Mouse (Mus musculus): ENCODE measurements around the gene Vsx1.

The Vsx1 gene

DNA sequence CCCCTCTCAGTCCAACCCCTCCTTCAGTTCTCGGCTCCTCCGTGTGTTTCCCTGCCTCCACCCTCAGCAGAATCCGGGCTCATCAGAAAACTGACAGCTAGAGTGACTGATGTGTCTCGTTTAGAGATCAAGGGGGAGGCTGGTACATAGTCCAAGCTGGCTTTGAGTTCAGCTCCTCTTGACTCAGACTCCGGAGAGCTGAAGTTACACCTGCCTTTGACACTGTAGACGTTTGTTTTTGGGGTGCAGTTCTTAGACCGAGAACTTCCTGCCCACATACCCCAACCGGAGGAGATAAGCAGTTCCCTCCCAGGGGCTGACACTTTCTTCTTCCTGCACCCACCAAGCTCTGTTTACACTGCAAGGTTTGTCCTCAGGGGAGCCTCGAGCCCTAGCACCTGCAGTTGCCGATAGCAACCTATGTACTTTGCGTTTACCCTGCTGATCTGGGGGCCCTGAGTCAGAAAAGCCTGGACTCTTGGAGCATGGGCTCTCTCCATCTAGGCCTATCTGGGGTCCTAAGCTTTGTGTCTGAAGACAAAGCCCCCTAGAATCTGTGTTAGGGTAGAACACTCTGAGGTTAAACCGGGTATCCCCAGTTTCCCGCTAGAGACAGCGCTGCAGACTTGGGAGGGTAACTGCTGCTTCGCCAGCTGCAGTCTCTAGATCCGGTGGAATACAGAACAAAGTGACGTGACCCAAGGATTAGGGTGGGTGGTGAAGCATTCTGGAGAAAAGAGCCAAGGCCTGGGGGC lies 21.9 kb downstream of the Vsx1 start:
- peak; percentile 48 for DNase-seq

DNA sequence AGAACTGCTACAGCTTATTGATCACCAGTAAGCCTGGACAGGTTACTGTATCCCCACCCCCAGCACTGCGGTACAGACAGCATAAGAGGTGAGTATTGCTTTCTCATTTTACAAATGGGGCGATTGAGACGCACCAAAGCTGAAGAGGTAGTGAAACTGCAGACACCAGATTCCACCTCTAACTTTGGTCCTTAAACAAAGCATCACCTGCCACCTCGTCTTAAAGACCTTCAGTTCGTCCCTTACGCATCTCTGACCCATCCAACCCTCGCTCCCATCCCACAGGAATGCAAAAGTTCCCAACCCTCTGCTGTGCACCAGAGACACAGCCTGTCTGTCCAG lies 22.5 kb downstream of the Vsx1 start:
- DNase-seq = no peak

DNA sequence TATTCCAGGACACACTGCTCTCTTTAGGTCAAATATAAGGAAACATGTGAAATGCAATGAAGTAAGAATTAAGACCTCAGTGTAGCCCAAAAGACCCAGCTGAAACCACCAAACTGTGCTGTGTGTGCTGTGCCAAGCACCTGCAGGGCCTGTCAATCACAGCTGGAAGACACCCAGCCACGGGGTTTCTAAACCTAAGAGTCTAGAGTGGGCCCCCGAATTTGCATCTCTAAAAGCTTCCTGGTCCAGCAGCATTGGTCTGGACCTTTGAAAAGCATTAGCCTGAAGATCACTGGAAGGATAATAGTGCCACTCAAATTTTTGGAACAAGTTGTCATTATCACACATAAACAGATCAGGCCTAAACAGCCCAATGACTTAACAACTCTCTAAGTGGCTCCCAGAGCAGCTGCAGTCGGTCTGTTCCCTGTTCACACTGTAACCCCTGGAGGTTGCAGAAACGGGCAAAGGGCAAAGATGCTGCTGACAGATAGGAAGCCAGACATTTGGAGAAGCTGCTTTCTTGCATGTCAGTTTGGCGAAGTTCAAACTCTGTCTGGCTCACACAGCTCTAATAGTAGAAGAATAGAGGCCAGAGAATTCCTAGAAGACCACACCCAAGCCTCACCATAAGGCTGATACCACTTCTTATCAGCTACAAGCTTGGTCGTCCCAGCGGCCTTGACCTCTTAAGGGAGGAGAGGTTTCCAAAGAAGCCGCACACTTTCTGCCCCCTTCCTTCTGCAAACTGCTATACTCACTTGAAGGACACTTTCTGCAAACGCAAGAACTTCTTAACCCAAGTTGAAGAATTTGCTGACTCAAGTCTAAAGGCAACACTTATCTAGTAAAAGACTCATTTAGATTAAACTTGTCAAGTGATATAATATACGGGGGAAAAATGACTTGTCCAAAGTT lies 23.4 kb downstream of the Vsx1 start:
- peak; percentile 64 for DNase-seq

DNA sequence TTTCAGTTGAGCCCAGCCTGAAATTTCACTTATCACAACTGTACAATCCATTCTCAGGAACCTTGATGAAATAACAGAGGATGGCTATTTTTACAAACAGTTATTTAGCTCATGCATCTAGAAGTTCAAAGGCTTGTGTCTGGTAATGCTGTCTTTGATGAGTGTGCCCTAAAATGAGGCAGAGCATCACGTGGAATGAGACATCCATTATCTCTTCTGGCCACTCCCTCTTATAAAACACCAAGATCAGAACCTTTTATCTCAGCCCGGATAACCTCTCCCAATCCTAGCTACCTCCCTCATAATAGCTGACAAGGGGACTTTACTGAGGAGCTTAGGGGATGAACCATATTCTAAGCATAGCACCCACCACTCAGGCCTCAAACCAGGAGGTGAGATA lies 24.2 kb downstream of the Vsx1 start:
- DNase-seq = no peak

DNA sequence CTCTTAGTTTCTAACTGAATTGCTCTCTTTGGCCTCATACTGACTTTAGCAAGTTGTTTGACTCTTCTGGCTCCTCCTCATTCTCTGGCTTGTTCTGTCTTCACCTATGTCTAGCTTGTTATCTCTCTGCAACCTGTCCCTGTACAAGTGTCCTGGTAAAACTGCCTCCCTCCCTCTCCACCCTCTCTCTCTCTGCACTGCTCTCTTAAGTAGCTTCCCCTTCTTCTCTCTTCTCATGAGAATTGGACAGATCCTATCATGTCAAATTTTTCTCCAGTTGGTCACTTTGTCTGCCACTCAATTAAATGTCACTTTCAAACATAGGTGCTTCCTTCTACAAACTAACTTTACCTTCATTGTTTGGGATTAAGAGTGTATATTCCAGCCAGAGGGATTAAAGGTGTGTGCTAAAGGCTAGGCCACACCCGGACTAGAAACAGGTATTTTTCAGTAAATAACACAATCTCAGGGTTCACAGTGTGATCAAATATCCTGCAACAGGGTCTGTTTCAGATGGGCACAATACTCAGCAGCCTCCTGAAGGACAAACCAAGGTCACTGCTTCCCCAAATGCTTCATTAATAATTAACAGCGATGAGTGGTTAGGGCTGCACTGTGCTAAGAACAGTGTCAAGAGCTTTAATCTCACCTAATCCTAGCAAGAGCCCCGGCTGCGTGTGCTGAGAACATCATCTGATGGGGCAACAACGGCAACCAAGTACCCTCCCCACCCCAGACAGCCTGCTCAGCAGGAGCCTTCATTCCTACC lies 24.8 kb downstream of the Vsx1 start:
- DNase-seq = peak; percentile 55

DNA sequence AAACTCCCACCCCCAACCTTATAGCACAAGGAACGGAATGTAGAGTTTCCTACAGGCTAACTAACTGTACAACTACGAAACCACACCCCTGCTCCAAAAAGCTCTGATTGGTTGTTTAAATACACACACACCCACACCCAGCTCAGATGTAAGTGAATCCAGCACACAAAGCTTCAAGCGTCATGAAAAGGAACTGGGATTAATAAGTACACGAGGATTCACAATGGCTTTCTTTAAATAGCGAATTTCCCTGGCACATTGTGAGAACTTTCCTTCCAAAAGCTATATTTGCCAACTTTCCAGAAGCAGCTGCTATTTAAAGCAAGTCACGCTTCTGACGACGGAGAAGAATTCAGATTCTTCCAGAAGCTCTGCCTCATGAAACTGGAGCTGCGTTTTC lies 25.9 kb downstream of the Vsx1 start:
- no peak for DNase-seq

DNA sequence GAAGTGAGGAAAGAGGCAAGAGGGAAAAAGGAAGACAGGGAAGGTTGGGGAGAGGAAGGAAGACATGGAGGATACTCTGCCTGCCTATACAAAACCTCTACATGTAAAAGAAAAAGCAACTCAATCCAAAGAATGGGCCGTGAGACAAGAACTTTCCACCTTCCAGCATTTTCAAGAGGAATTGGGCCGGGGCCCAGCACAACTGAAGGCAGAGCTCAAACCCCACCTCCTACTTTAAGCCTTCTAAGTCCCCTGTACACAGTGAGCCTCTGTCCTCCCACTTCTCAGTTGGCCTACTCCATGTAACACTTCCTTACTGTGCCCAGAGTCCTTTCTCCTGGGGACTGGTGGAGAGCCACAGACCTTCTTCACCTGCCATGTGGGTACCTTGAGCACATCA lies 27.2 kb downstream of the Vsx1 start:
- no peak for DNase-seq

DNA sequence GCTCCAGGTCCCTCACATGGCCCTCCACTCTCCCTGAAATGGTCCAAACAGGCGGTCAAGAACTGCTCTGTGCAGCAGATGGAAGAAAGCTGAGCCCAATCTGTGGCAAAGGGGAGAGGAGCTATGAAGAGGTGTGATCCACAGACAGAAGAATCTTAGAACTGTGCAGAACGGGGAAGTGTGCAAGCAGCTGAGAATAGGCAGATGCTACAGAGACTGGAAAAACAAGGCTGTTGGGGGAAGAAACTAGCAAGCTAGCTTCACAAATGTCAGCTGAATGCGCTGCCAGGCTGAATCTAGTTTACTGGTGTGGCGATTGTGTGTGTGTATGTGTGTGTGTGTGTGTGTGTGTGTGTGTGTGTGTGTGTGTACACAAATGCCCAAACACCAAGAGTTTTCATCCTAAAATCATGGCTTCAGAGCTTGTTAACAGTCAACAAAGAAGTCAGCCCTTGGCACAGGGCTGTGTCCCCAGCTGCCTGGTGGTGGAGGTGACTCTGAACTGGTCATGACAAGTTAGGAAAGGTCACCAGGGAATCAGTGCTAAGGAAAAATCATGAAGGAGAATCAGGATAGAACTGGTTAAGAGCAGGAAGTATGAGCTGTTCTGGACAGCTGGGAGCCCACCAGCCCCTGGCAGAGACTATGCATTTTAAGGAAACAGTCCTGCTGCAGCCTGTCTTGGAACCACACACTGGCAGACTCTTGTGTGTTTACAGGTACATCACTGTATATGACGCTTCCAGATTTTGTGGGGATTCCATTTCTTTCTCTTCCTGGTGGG lies 28.3 kb downstream of the Vsx1 start:
- peak; percentile 45 for DNase-seq

DNA sequence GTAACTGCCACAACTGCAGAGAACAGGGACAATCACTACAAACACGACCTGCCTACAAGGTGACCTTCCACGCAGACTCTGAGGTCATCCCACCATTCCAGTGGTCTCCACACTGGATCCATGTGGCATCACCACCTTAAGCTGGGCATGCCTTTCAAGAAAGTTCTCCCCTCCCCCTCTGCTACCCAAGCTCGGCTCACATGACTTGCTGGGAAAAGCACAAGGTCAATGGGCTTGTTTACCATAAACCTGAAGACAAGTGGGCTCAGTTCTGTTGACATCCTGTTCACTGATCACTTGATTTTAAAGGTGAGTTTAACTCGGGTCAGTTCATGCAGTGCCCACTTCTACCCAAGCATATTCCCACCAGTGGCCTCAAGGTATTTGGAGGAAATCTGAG lies 29.1 kb downstream of the Vsx1 start:
- DNase-seq = no peak

DNA sequence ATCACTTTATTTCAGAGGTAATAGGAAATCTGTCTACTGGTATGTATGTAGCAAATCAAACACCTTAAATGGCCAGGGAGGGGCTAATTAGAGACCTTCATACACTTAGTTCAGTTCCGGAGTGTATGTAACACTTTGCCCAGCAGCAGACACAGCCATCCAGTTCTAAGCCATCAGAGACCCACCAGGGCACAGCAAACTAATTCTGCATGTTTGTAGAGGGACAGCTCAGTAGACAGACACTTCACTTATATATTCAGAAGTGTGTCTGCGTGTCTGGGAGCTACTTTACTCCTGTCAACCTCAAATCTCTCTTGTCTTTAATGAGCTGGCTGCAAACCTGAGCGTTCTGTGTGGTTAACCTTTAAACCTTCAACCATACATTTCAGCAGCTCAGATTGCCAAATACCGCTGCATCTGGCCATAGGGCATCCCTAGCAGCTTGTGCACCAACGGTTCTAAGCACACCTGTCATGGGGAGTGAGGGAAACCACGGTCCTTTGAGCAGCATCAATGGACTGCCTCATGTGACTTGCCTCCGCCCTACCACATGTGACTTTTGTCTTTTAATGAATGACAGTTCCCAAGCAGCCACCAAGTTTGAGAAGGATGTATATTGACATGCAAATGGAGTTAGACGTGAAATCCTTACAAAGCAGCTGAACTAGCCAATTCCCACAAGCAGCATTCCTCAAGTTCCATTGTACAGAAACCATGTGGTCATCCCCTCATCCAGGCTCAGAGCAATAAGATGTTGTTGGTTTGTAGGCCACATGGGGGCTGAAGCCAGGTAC lies 32.0 kb downstream of the Vsx1 start:
- no peak for DNase-seq

DNA sequence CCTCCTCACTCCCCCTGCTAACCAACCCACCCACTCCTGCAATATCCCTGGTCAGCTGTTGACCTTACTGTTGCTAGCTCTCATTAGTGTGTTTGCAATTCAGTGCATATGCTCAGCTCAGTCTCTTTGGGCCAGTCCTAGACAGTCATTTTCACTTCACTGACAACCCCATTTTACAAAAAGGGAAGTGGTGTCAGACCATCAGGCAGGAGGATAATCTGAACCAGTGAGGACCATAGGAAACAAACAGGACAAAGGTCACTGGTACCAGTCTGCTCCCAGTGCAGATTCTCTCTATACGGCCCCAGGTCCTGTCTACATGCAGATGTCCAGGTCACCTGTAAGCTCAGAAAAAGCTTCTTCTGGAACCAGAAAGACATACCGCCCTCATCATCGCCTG lies 33.0 kb downstream of the Vsx1 start:
- no peak for DNase-seq

DNA sequence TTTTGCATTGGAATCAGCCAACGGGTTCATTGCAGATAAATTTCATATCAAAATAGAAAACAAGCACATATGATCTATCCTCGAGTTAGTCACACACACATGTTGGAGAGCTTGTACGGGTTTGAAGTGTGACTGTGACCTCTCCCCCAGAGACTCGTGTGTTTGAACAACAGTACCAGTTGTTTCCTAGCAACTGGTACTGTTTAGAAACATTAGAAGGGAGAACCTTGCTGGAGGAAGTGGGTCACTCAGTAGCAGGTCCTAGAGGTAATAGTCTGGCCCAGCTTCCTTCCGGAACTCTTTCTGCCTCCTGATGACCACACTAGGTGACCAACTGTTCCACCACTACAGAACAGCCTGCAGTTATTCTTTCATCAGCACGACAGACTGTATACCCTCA lies 33.9 kb downstream of the Vsx1 start:
- DNase-seq = no peak

DNA sequence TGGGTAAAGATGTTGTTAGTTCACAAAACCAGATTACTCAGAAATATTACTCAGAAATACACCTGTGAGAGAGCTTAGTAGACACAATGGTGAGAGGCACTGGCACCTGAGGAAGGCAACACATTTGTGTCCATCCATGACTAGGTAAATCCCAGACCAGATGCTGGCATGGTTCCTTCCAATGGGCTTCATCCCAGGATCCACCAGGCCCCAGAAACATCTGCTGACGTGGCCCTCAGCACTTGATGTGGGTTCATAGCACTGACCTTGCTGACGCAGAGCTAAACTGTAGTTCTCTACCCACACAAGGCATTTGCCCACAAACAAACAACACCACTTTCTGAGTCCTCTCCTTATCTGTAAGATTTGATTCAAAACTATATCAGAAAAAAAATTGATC lies 34.3 kb downstream of the Vsx1 start:
- peak; percentile 50 for DNase-seq

DNA sequence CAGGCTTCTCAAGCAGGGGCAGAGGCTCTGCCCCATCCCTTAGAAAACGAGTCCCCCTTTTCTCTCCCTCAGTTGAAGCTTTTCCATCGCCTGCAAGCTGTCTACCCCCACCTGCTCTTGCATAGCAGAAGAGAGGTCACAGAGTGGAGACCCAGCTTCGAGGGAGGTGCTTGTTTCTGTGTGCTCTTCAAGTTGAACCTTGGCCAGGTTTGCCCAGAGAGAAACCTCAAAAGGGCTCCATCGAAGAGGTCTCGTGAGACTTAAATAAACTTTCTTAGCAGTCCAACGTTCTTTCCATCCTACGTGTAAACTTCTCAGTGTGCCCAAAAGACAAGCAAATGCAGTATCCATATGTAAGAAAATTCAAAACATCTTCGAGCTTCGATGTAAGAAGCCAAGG lies 37.8 kb downstream of the Vsx1 start:
- no peak for DNase-seq

DNA sequence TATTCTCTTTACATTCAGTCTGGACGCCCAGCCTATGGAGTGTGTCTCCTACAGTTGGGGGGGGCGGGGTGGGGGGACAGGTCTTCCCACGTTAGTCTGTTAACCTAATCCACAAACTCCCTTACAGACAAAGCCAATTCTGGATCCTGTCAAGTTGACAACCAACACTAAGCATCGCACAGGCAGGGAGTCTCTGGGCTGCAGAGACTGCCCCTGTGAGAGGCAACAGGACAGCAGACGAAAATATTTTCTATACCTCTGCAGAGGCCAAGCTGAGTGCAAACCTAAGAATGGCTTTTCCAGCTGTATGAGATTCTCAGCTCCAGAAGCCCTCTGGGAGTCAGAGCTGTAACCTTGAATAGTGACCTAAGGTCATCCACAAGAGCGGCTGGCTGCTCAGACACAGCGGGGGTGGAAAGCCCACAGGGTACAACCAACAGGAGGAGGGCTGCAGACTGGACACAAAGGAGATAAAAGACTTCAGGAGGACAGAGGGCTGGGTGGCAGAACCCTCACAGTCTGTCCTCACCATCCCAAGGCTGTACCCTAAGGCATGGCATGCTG lies 38.6 kb downstream of the Vsx1 start:
- no peak for DNase-seq

DNA sequence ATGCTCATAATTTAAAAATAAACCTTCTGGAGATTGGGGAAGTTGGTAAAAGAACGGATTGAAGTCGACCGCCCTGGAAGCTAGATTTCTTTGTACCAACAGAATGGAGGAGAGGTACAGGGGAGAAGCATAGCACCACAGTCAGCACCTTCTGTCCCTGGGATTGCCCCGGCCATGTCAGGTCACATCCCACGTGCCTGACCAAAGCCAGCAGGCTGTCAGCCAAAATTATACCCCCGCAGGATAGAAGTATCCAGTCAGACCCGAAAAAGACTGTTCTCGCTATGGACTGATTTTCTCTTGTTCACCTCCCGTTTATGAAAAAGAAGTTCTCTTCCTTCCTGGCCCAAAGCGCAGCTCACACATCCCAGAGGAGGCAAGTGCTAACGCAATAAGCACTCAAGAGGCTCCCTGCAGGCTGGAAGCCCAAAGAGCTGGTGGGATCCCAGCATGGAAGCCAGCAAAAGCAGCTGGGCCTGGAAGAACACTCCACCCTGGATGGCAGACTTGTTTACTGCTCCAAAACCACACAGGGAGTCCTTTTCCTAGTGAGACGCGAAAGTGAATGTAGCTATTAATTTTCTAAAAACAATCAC lies 40.8 kb downstream of the Vsx1 start:
- DNase-seq = no peak

DNA sequence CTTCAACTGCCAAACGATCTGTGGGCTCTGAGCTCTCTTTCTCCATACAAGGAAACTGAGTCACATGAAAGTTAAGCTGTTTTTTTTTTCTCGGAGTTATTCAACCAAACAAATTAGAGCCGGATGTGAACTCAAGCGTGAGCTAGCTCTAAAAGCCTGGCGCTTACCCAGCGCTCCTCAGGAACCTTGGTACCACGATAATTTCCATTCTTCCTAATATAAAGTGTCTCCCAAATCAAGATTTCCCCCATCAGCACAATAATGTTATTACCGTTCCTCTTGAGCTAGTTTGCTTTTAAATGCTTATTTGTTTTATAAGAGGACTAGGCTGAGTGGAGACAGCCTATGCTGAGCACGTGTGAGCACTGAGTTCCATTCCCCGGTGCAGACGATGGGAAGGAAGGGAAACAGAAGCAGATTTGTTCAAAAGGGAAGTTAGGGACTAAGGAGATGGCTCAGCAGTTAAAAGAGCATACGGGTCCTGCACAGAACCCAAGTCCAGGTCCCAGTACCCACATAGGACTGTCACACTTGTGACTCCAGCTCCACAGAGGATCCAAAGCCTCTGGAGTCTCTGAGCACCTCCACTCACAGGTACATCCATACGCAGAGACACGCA lies 41.4 kb downstream of the Vsx1 start:
- no peak for DNase-seq

DNA sequence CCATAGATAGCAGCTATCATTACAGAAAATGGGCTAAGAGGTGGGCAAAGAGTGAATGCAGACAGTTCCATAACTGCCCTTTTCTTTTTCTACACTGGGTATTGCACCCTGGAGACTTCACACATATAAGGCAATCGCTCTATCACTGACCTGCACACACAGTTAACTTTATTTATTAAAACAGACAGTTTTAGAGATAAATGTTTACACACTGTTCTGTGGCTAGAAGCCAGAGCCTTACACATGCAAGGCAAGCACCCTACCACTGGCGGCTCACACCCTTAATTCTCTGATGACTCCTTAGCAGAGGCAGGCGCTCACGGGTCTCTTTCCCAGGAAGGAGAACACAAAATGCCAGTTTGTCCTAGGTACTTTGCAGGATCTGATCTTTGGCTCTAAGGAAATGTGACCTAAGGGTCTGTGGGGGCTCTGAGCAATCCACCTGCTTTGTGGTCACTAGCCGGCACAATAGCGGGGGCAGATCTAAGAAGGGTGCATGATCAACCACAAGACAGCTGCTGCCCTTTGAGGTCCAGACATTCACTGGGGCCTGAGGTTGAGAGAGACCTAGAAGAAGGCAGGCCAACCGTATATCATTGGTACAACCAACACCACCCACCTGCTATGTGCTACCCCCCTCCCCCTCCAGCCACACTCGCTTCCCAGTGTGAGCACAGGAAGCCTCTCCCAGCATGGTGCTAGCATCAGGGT lies 42.6 kb downstream of the Vsx1 start:
- no peak for DNase-seq

DNA sequence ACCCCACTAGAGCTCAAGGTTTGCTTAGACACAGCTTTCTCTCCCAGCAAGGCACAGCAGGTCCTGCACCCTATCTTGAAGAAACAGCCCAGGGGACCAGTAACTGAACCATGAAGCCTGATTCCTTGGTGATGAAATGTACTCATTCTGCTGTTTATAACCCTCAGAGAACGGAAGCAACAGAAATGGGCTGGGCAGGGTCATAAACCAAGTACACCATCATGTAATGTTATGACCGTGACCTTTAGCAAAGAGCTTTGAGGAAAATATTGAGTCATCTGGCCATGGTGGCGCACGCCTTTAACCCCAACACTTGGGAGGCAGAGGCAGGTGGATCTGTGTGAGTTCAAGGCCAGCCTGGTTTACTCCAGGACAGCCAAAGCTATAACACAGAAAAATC lies 43.9 kb downstream of the Vsx1 start:
- no peak for DNase-seq
